In the genomic region with DNA sequence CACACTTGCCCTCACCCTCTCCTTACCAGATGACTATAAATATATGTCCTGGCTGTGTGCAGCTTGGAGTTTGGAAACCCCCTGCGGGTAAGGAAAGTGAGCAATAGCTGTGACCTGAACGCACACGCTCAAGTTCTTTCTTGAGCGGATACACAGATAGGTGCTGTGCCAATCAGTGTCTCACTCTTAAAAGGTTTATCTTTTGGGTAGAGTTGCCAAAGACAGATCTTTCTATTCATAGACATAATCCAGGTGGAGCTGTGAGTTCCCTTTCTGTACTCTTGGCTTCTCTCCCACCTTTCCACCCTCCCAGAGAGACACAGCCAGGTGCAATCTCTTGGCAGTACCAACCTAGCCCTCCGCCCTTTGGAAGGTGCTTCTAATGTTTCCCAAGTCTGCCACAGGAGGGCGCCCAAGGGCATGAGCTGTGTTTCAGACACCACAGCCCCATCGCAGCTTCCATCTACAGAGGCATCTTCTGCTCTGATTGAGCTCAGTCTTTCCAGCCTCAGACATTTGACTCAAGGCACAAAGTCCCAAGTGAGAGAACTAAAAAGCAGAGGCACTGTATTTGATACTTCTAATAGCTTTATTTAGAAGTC, we compare ENCODE assay signal across 8 mouse cellular contexts. TPM values are rescaled to one million over a fixed set of nuclear protein-coding genes. Genes with fewer than 3 reads are reported as not detected.
A peak's percentile ranks its signal among the peaks of the same experiment; 100 is the strongest.
DNase-seq lines count a peak whose midpoint lies in the region; ATAC-seq lines count a peak whose summit lies in the region.

No protein-coding gene starts in this region.

- no peaks in the 10 kb centered on the region for H3K4me1 ChIP-seq in forebrain, embryonic 10.5 days
- H3K4me1 ChIP-seq in lung, embryonic 16.5 days (replicated peaks; ENCODE audit: control insufficient read depth, insufficient read depth, low read length): peaks cover 5% of the 10 kb centered on the region; the same call in 1 of the 2 replicates

- H3K27ac ChIP-seq in forebrain, embryonic 10.5 days: no peak overlapping the region
- no peak overlapping the region for H3K27ac ChIP-seq in lung, embryonic 16.5 days (ENCODE audit: low read length)

- H3K4me2 ChIP-seq in lung, embryonic 16.5 days (ENCODE audit: low read depth, low read length): no peak overlapping the region

- peak; percentile 4 for DNase-seq in CD4-positive helper T cell, adult 2 months (ENCODE audit: low read depth, low spot score)
- peak; percentile 40 for DNase-seq in brain, embryonic 18.5 days (ENCODE audit: low read depth, low spot score)
- peak; percentile 76 for DNase-seq in forebrain, embryonic 10.5 days (ENCODE audit: extremely low spot score, low spot score)
- DNase-seq in heart, postnatal 14 days: peak; percentile 84 to 89
- peak; percentile 69 for DNase-seq in large intestine, adult 2 months (ENCODE audit: low read depth, low spot score)
- DNase-seq in retina, embryonic 14.5 days (ENCODE audit: low spot score): peak; percentile 89
- DNase-seq in thymus, postnatal 4 days: peak; percentile 87

- intact Hi-C loops in heart, postnatal 14 days (cut with DNase I): loop anchor here (1.0 to 5.0 kb wide), 5 partner anchors 41 to 619 kb away; no protein-coding TSS in a partner anchor

- no peak overlapping the region for H3K9ac ChIP-seq in lung, embryonic 16.5 days (ENCODE audit: low read length)

- peaks cover 20% of the 10 kb centered on the region for H3K27me3 ChIP-seq in forebrain, embryonic 10.5 days (ENCODE audit: poor library complexity, severe bottlenecking)
- no peaks in the 10 kb centered on the region; the same call in 1 of the 2 replicates for H3K27me3 ChIP-seq in lung, embryonic 16.5 days (ENCODE audit: control insufficient read depth, insufficient read depth, low read depth, low read length)

- 48% methylated on average over 7 of the region's 7 CpGs for WGBS in forebrain, embryonic 10.5 days
- WGBS in large intestine, adult 2 months: 14% methylated on average over 7 of the region's 7 CpGs
- WGBS in lung, embryonic 16.5 days: 42% methylated on average over 7 of the region's 7 CpGs

- ATAC-seq in lung, embryonic 16.5 days (ENCODE audit: low read depth): 0 out of 2 replicates have a peak, but pooled peaks have one; percentile 64

- H3K9me3 ChIP-seq in forebrain, embryonic 10.5 days: no peaks in the 10 kb centered on the region
- H3K9me3 ChIP-seq in lung, embryonic 16.5 days (ENCODE audit: control insufficient read depth, low read length): no peaks in the 10 kb centered on the region

- H3K4me3 ChIP-seq in forebrain, embryonic 10.5 days: no peak overlapping the region
- H3K4me3 ChIP-seq in lung, embryonic 16.5 days (ENCODE audit: low read length): no peak overlapping the region

- no peaks in the 10 kb centered on the region for H3K36me3 ChIP-seq in forebrain, embryonic 10.5 days (replicated peaks)
- H3K36me3 ChIP-seq in lung, embryonic 16.5 days (ENCODE audit: control insufficient read depth, insufficient read depth, low read length): no peaks in the 10 kb centered on the region

RNA-seq across cellular contexts. Expression of gene Smoc2, which starts 8.8 kb away (rescaled TPM):
- 3.0 and 3.8 TPM in 2 replicates for polyA plus RNA-seq in forebrain, embryonic 10.5 days (2016; fragmentation: Nextera tagmentation; extraction: Ambion mirVana)
- 10 to 100 TPM; 43.6 to 48.6 TPM for total RNA-seq in heart, postnatal 14 days (2021)
- polyA plus RNA-seq in large intestine, adult 2 months (2012; rRNA removed): 55.8 and 59.7 TPM in 2 replicates
- 46.1 and 48.9 TPM in 2 replicates for polyA plus RNA-seq in lung, embryonic 16.5 days (2015; fragmentation: Nextera tagmentation; extraction: Ambion mirVana)

Comparison
In these comparisons a context has a peak if more than half of its experiments do, and no peak if none do; other contexts are left out.
1. DNase-seq: peak in every context shown above with its lines; median percentile 89 in retina, embryonic 14.5 days; 87 in thymus, postnatal 4 days; 86 in heart, postnatal 14 days; 76 in forebrain, embryonic 10.5 days; 69 in large intestine, adult 2 months; 40 in brain, embryonic 18.5 days; 4 in CD4-positive helper T cell, adult 2 months.